Mouse (Mus musculus) midbrain, postnatal 0 days (tissue): ENCODE data around the gene Grin3b. TPM values are rescaled to one million over a fixed set of nuclear protein-coding genes. Genes with fewer than 3 reads are reported as not detected.
"Not testable (repeated sequence)": the region's sequence is repeated elsewhere in the genome, so short reads cannot be mapped to it uniquely, and the experiment has no call there.

Experiments used
- ATAC-seq: fragments of 200-750 bp; cut with Nextera tagmentation; 2 replicates; pipeline ENCODE4 v1.8.0; 2017; ENCODE audit warnings: moderate number of reproducible peaks, mild to moderate bottlenecking, moderate TSS enrichment, moderate library complexity; ENCODE audit not compliant: low FRiP score
- DNase-seq: peaks from one replicate; pipeline ENCODE4 v3.0.0-alpha.2; 2015; ENCODE audit warnings: low spot score
- H3K27ac ChIP-seq: fragments of 300-500 bp; sonication (generic); 2 replicates; pipeline ENCODE4 v1.5.1; 2014; ENCODE audit warnings: low read depth, mild to moderate bottlenecking, low read length, mixed read lengths
- H3K27me3 ChIP-seq: fragments of 300-500 bp; sonication (generic); 2 replicates; pipeline ENCODE4 v1.6.1; 2014; ENCODE audit warnings: low read length, control low read depth, mixed read lengths; ENCODE audit not compliant: insufficient read depth
- H3K36me3 ChIP-seq: fragments of 300-500 bp; sonication (generic); 2 replicates; pipeline ENCODE4 v1.6.1; 2014; ENCODE audit warnings: low read length, control low read depth, mixed read lengths; ENCODE audit not compliant: insufficient read depth
- H3K4me1 ChIP-seq: fragments of 300-500 bp; sonication (generic); 2 replicates; pipeline ENCODE4 v1.6.1; 2014; ENCODE audit warnings: mild to moderate bottlenecking, control low read depth, antibody characterized with exemption, low read length, mixed read lengths; ENCODE audit not compliant: insufficient read depth
- H3K4me2 ChIP-seq: fragments of 300-500 bp; sonication (generic); 2 replicates; pipeline ENCODE4 v1.6.1; 2014; ENCODE audit warnings: low read depth, mild to moderate bottlenecking, low read length, mixed read lengths; ENCODE audit not compliant: poor library complexity, severe bottlenecking
- H3K4me3 ChIP-seq: fragments of 300-500 bp; sonication (generic); 2 replicates; pipeline ENCODE4 v1.5.1; 2014; ENCODE audit warnings: low read depth, mild to moderate bottlenecking, low read length, moderate library complexity
- H3K9ac ChIP-seq: fragments of 300-500 bp; sonication (generic); replicated peaks from 2 replicates; pipeline ENCODE4 v1.6.1; 2014; ENCODE audit warnings: mild to moderate bottlenecking, low read length, moderate library complexity, mixed read lengths; ENCODE audit not compliant: poor library complexity, severe bottlenecking
- H3K9me3 ChIP-seq: fragments of 300-500 bp; sonication (generic); 2 replicates; pipeline ENCODE4 v1.6.1; 2016; ENCODE audit warnings: low read length, control low read depth
- CTCF ChIP-seq: IDR thresholded peaks from 2 replicates; pipeline ENCODE4 v1.5.1; 2016; ENCODE audit warnings: antibody characterized with exemption, mild to moderate bottlenecking
- WGBS: fragments of 180-500 bp; shearing (Covaris S2); extraction: QIAGEN DNeasy Blood & Tissue Kit; methylation state at CpG from one replicate; pipeline ENCODE4 v1.1.7; 2014; 5-methylcytosine and 5-hydroxymethylcytosine counted together
- polyA plus RNA-seq: library from polyadenylated mRNA; unstranded; fragments of >200 nt; fragmentation: Nextera tagmentation; extraction: Ambion mirVana; gene quantifications from 2 replicates; pipeline ENCODE4 v1.2.1, GENCODE M21; 2015
- total RNA-seq: library from RNA; depleted of rRNA; stranded (reverse); fragments of >200 nt; gene quantifications from 2 replicates; pipeline ENCODE4 v1.2.3, GENCODE M21; 2014

Grin3b gene
- total and polyA plus RNA-seq, 2 experiments from 2014 or later: 0.21 to 2.2 TPM

GRCm38 (mm10) chr10:79949873-79950272 lies 20.6 kb upstream of the Grin3b start:
- no peak for ATAC-seq
- Histone ChIP-seq H3K4me2 (no peak overlapping the region), H3K27ac (no peak overlapping the region), H3K9me3 (no peaks in the 10 kb centered on the region), H3K27me3 (no peaks in the 10 kb centered on the region), H3K4me3 (no peak overlapping the region), H3K9ac (no peak overlapping the region), H3K36me3 (peaks cover 28% of the 10 kb centered on the region), H3K4me1 (no peaks in the 10 kb centered on the region)
- no peak for TF ChIP-seq CTCF
- 91% methylated on average over 4 of the region's 4 CpGs for WGBS
- DNase-seq: no peak

- Histone ChIP-seq H3K27me3 (no peaks in the 10 kb centered on the region), H3K4me1 (no peaks in the 10 kb centered on the region), H3K4me2 (no peak overlapping the region), H3K27ac (no peak overlapping the region), H3K4me3 (no peak overlapping the region), H3K36me3 (peaks cover 28% of the 10 kb centered on the region), H3K9ac (no peak overlapping the region), H3K9me3 (no peaks in the 10 kb centered on the region)
- DNase-seq (no peak), ATAC-seq (no peak)
- TF ChIP-seq CTCF: no peak
- 86% methylated on average over 18 of the region's 18 CpGs for whole genome bisulfite sequencing
Measured at GRCm38 (mm10) chr10:79950661-79951060, 19.9 kb upstream of the Grin3b start.

GRCm38 (mm10) chr10:79953946-79954345 lies 16.6 kb upstream of the Grin3b start:
- no peak for DNase-seq
- H3K9ac ChIP-seq: no peak overlapping the region

GRCm38 (mm10) chr10:79955691-79956090 lies 14.8 kb upstream of the Grin3b start:
- 70% methylated on average over 9 of the region's 9 CpGs for WGBS
- DNase-seq (no peak), ATAC-seq (no peak)
- Histone ChIP-seq H3K9me3 (no peaks in the 10 kb centered on the region), H3K4me3 (no peak overlapping the region), H3K27ac (no peak overlapping the region), H3K4me1 (no peaks in the 10 kb centered on the region; the same call in 1 of the 2 replicates), H3K4me2 (no peak overlapping the region), H3K27me3 (no peaks in the 10 kb centered on the region), H3K36me3 (peaks cover 16% of the 10 kb centered on the region), H3K9ac (peak overlapping the region; percentile 2; the same call in 1 of the 2 replicates)
- no peak for TF ChIP-seq CTCF

More at GRCm38 (mm10) chr10:79953946-79954345, 16.6 kb upstream of the Grin3b start:
- Histone ChIP-seq H3K4me1 (no peaks in the 10 kb centered on the region), H3K27ac (no peak overlapping the region; the same call in 1 of the 2 replicates), H3K4me2 (no peak overlapping the region), H3K36me3 (peaks cover 24% of the 10 kb centered on the region), H3K9me3 (no peaks in the 10 kb centered on the region), H3K27me3 (no peaks in the 10 kb centered on the region), H3K4me3 (no peak overlapping the region)
- WGBS: 85% methylated on average over 6 of the region's 6 CpGs
- peak; percentile 59 for TF ChIP-seq CTCF
- no peak for ATAC-seq

GRCm38 (mm10) chr10:79956643-79957154 lies 13.8 kb upstream of the Grin3b start:
- no peak overlapping the region for H3K4me3 ChIP-seq
- H3K9ac ChIP-seq: no peak overlapping the region
- H3K27me3 ChIP-seq: no peaks in the 10 kb centered on the region
- peaks cover 7% of the 10 kb centered on the region for H3K36me3 ChIP-seq
- 22% methylated on average over 4 of the region's 4 CpGs for WGBS
- ATAC-seq: no peak
- DNase-seq: no peak
- no peaks in the 10 kb centered on the region for H3K9me3 ChIP-seq
- no peak overlapping the region for H3K4me2 ChIP-seq
- no peak overlapping the region for H3K27ac ChIP-seq
- TF ChIP-seq CTCF: no peak
- peaks cover 4% of the 10 kb centered on the region; the same call in 1 of the 2 replicates for H3K4me1 ChIP-seq

GRCm38 (mm10) chr10:79958140-79958816 lies 12.2 kb upstream of the Grin3b start:
- H3K4me2 ChIP-seq: no peak overlapping the region

GRCm38 (mm10) chr10:79959412-79959811 lies 11.1 kb upstream of the Grin3b start:
- H3K27ac ChIP-seq, H3K9ac ChIP-seq, DNase-seq, H3K4me1 ChIP-seq, H3K27me3 ChIP-seq, H3K9me3 ChIP-seq, ATAC-seq: not testable (repeated sequence)
- H3K4me3 ChIP-seq: peak overlapping the region; percentile 77; the same call in 1 of the 2 replicates
- WGBS: 34% methylated on average over 10 of the region's 10 CpGs
- H3K4me2 ChIP-seq: peak overlapping the region; percentile 83
- H3K36me3 ChIP-seq: peaks cover 12% of the 10 kb centered on the region

More at GRCm38 (mm10) chr10:79958140-79958816, 12.2 kb upstream of the Grin3b start:
- DNase-seq (peak; percentile 55), ATAC-seq (no peak)
- Histone ChIP-seq H3K9ac (no peak overlapping the region), H3K4me1 (peaks cover 4% of the 10 kb centered on the region; the same call in 1 of the 2 replicates), H3K4me3 (no peak overlapping the region), H3K9me3 (no peaks in the 10 kb centered on the region), H3K27ac (no peak overlapping the region), H3K27me3 (no peaks in the 10 kb centered on the region), H3K36me3 (peaks cover 1% of the 10 kb centered on the region)
- 11% methylated on average over 21 of the region's 21 CpGs for WGBS
- TF ChIP-seq CTCF: peak; percentile 78
